Mouse (Mus musculus) E14TG2a.4 (cell line): ENCODE data around the gene Vasn.

ENCODE experiments used
- H3K27me3 ChIP-seq: 2 replicates; pipeline ENCODE4 v1.6.1; 2014; ENCODE audit warnings: low read length, control low read depth; ENCODE audit not compliant: insufficient read depth
- H3K36me3 ChIP-seq: 2 replicates; pipeline ENCODE4 v1.6.1; 2014; ENCODE audit warnings: low read length, control low read depth; ENCODE audit not compliant: insufficient read depth
- H3K4me1 ChIP-seq: replicated peaks from 2 replicates; pipeline ENCODE4 v1.6.1; 2014; ENCODE audit warnings: low read depth, low read length, control low read depth
- H3K4me3 ChIP-seq: replicated peaks from 2 replicates; pipeline ENCODE4 v1.5.1; 2014; ENCODE audit warnings: mild to moderate bottlenecking, low read length
- H3K9me3 ChIP-seq: 2 replicates; pipeline ENCODE4 v1.6.1; 2014; ENCODE audit warnings: low read length, control low read depth
- CTCF ChIP-seq: conservative IDR thresholded peaks from 2 replicates; pipeline ENCODE4 v1.5.1; 2014; ENCODE audit warnings: low read length
- NANOG ChIP-seq: IDR thresholded peaks from 2 replicates; pipeline ENCODE4 v1.6.1; 2014; ENCODE audit warnings: borderline replicate concordance, low read length, mixed read lengths
- POU5F1 ChIP-seq: IDR thresholded peaks from 2 replicates; pipeline ENCODE4 v1.6.1; 2014; ENCODE audit warnings: low read length, borderline replicate concordance

The Vasn gene

GRCm38 (mm10) chr16:4632050-4632449, 7.7 kb upstream of the Vasn start:
- TF ChIP-seq POU5F1 = no peak
- peak; percentile 47 for TF ChIP-seq CTCF
- TF ChIP-seq NANOG = no peak
- Histone ChIP-seq H3K4me1 (peaks cover 82% of the 10 kb centered on the region), H3K27me3 (no peaks in the 10 kb centered on the region), H3K4me3 (no peak overlapping the region), H3K36me3 (peaks cover 76% of the 10 kb centered on the region), H3K9me3 (no peaks in the 10 kb centered on the region)

DNA sequence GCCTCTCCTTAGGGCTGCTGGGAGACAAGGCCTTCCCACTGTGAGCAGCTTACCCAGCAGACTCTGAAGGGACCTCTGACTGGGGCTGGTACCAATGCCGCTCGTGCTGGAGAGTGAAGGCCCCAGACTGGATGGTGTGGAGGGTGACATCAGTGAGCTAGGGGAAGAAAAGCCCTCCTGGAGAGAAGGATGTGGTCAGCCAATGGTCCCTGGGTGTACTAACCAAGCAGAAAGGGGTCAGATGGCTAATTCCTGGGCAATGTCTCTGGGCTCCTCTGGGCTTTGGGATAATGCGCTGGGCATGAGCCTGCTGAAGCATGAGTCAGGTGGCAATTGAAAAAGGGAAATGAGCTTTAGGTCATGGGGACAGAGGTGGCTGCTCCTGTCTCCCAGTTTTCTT, 6.1 kb upstream of the Vasn start:
- Histone ChIP-seq H3K27me3 (no peaks in the 10 kb centered on the region), H3K4me3 (no peak overlapping the region), H3K36me3 (peaks cover 65% of the 10 kb centered on the region), H3K4me1 (peaks cover 66% of the 10 kb centered on the region), H3K9me3 (no peaks in the 10 kb centered on the region)
- TF ChIP-seq POU5F1 (no peak), NANOG (no peak)

- Histone ChIP-seq H3K27me3 (no peaks in the 10 kb centered on the region), H3K9me3 (no peaks in the 10 kb centered on the region), H3K4me3 (no peak overlapping the region), H3K36me3 (peaks cover 55% of the 10 kb centered on the region), H3K4me1 (peaks cover 63% of the 10 kb centered on the region)
- TF ChIP-seq CTCF = no peak
- TF ChIP-seq NANOG = no peak
- no peak for TF ChIP-seq POU5F1
Observed at GRCm38 (mm10) chr16:4634681-4635080, 5.1 kb upstream of the Vasn start.

DNA sequence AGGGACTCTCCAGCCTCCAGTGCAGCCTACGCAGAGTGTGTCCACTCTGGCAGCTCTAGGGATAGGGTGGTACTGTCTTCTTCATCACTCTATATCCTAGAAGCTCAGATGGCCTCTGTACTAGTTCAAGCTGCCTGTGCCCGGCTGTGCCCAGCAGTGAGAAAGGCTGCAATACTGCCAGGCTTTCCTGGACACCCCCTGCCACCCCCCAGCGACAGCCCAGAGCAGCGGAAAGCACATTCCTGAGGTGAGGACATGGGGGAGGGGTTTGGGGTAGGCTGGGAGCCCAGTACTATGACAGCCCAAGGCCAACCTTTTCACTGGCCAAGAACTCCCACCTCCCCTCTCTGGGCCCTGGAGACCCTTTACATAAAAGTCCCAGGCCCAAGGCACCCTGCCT, 4.0 kb upstream of the Vasn start:
- peaks cover 45% of the 10 kb centered on the region for H3K36me3 ChIP-seq
- TF ChIP-seq CTCF (no peak), NANOG (no peak), POU5F1 (no peak)
- H3K27me3 ChIP-seq = peaks cover 2% of the 10 kb centered on the region
- no peak overlapping the region for H3K4me3 ChIP-seq
- H3K4me1 ChIP-seq = peaks cover 59% of the 10 kb centered on the region
- H3K9me3 ChIP-seq = no peaks in the 10 kb centered on the region

DNA sequence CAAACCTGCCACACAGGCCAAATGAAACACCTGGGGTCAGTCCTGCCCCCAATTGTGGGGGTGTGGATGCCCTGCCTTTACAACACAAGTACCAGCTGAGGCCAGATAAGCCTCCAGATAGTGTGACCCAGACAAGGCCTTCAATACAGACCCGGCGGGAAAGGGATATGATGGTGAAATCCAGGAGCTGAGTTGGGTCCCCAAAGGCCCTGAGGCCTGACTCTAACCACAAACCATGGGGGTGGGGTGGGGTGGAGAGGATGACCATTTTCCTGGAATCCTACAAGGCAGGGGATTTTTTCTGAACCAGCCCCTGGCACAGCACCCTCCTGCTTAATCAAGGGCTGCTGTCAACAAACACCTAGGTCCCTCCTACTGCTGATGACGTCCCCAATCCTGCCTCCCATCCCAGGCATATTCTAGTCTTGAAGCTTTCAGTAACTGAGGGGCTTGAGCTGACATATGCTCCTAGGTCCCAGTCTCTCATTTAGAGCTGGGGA, 800 bp upstream of the Vasn start:
- H3K27me3 ChIP-seq = peaks cover 8% of the 10 kb centered on the region
- no peak for TF ChIP-seq NANOG
- no peak for TF ChIP-seq CTCF
- no peak for TF ChIP-seq POU5F1
- H3K4me3 ChIP-seq = no peak overlapping the region
- H3K4me1 ChIP-seq = peaks cover 69% of the 10 kb centered on the region
- H3K36me3 ChIP-seq = peaks cover 29% of the 10 kb centered on the region
- H3K9me3 ChIP-seq = no peaks in the 10 kb centered on the region

- no peaks in the 10 kb centered on the region for H3K9me3 ChIP-seq
- peaks cover 8% of the 10 kb centered on the region for H3K27me3 ChIP-seq
- peaks cover 23% of the 10 kb centered on the region for H3K36me3 ChIP-seq
- peak overlapping the region; percentile 85 for H3K4me3 ChIP-seq
- peaks cover 58% of the 10 kb centered on the region for H3K4me1 ChIP-seq
- TF ChIP-seq CTCF = no peak
- no peak for TF ChIP-seq POU5F1
- no peak for TF ChIP-seq NANOG
Observed at GRCm38 (mm10) chr16:4640267-4641005, 695 bp downstream of the Vasn start.

- Histone ChIP-seq H3K4me1 (peaks cover 50% of the 10 kb centered on the region), H3K36me3 (peaks cover 30% of the 10 kb centered on the region), H3K4me3 (peak overlapping the region; percentile 85; the same call in 1 of the 2 replicates), H3K27me3 (peaks cover 8% of the 10 kb centered on the region), H3K9me3 (no peaks in the 10 kb centered on the region)
- TF ChIP-seq POU5F1 (no peak), NANOG (no peak), CTCF (no peak)
Observed at GRCm38 (mm10) chr16:4641119-4641838, 1.5 kb downstream of the Vasn start.

- Histone ChIP-seq H3K9me3 (no peaks in the 10 kb centered on the region), H3K4me1 (peaks cover 55% of the 10 kb centered on the region), H3K27me3 (peaks cover 8% of the 10 kb centered on the region), H3K36me3 (peaks cover 34% of the 10 kb centered on the region), H3K4me3 (peak overlapping the region; percentile 41)
- TF ChIP-seq POU5F1 = no peak
- no peak for TF ChIP-seq CTCF
- TF ChIP-seq NANOG = no peak
Observed at GRCm38 (mm10) chr16:4642190-4642589, 2.4 kb downstream of the Vasn start.
